Mouse (Mus musculus) liver, embryonic 18 days (tissue): ENCODE data around the gene Gdf3. TPM values are rescaled to one million over a fixed set of nuclear protein-coding genes. Genes with fewer than 3 reads are reported as not detected.

ENCODE experiments used
- polyA plus RNA-seq: library from polyadenylated mRNA; depleted of rRNA; stranded (reverse); fragments of >200 nt; gene quantifications from 2 replicates; pipeline ENCODE4 v1.2.3, GENCODE M21; 2012; rRNA removed

Gene Gdf3
- polyA plus RNA-seq, result 0.46 TPM in 2 replicates

GRCm38 (mm10) chr6:122609771-122610170 lies at the start of gene Gdf3:
Gdf3 (minus strand) TSS chr6:122610087.

GRCm38 (mm10) chr6:122626110-122626509 lies 16.2 kb upstream of the Gdf3 start, which contains the start of gene Dppa3:
Dppa3 (plus strand) TSS chr6:122626410.

GRCm38 (mm10) chr6:122602242-122602991 lies 7.5 kb downstream of the Gdf3 start, which contains the start of gene Apobec1:
Apobec1 (minus strand) TSS chr6:122602444.

Other genes with a start within 250 kb of the Gdf3 start
- gene Rimklb, start 111.3 kb downstream of the Gdf3 start, polyA plus RNA-seq, result 0.21 and 0.26 TPM in 2 replicates
- gene Mfap5, start 104.2 kb downstream of the Gdf3 start, polyA plus RNA-seq, result 1.1 and 1.5 TPM in 2 replicates
- not detected in 2 replicates for gene Aicda, start 56.3 kb downstream of the Gdf3 start, polyA plus RNA-seq
- gene Apobec1, start 7.6 kb downstream of the Gdf3 start, polyA plus RNA-seq, result 11.9 and 16.4 TPM in 2 replicates
- gene Dppa3, start 16.3 kb upstream of the Gdf3 start, polyA plus RNA-seq, result not detected in 2 replicates
- gene Nanog, start 97.4 kb upstream of the Gdf3 start, polyA plus RNA-seq, result 0.01 TPM in 1 of 2 replicates, not detected in the other
- 8.0 and 9.4 TPM in 2 replicates for gene Slc2a3, start 191.6 kb upstream of the Gdf3 start, polyA plus RNA-seq
- 1.2 and 1.5 TPM in 2 replicates for gene Foxj2, start 209.8 kb upstream of the Gdf3 start, polyA plus RNA-seq
- 1.4 and 1.6 TPM in 2 replicates for gene C3ar1, start 246.1 kb upstream of the Gdf3 start, polyA plus RNA-seq